Mouse (Mus musculus): ENCODE results near the gene Rassf8.

The Rassf8 gene

GRCm38 (mm10) chr6:145863065-145863971 is 116.8 kb downstream of the Rassf8 start:
- peak; percentile 87 for DNase-seq

DNA sequence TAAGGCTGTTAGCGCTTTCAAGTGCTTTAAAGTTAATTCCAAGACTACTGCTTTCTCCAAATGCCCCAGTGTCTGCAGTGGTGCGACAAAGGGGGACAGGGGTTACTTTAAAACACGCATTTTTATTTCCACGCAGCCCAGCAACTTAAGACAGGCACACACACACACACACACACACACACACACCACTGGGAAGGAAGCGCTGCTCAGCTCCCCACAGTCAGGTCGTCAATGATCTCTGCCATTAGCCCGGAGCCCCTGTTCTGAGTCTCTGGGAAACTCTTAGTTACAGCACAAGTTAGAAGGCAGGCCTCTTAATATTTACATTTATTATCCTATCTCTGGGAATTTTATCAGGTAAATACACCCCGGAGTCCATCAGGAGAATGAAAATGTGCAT is 117.6 kb downstream of the Rassf8 start:
- DNase-seq = no peak

- no peak for DNase-seq
These were observed 118.8 kb downstream of the Rassf8 start, which contains the start of gene Bhlhe41 for GRCm38 (mm10) chr6:145865289-145865885. Gene Bhlhe41 (minus strand): TSS chr6:145865558.

DNA sequence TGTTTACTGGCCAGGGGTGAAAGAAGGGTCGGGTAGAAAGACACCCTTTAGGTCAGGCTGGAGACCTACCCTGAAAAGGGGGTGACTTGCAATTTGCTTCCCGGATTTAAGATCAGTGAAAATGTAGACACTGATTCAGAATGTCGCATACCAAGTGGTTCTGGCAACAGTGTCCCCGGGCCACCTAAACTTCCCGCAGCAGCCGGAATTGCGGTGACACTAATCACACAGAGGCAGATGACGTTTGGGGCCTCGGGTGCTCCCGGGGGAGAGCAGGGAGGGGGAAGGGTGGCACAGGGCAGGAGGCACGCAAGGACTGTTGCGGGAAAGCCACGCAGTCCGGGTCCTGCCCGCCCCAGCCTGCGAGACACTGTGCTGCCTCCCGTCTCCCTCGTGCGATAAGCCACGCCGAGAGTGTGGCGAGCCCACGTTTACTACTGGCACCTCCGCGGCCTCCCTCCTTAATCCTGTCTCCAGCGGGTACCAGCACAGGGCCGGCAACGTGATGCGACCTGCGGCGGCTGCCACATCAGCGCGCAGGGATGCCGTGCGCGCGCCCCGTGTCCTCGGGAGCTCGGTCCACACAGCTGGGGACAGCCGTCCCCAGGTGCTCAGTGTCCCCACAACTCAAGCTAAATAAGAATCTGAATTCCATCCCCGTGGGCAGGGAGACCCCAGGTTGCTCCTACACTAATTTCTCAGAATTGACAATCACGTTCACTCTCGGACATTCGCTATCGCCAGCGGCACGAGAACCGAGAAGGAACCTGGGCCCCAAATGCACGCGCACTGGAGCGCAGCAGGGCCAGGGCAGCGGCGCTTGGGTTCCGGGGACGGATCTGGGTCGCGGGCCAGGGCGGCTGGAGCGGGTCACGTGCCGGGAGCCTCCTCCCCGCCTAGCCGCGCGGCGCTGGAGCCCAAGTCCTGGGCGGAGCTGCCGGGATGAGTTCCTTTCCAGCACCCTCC is 119.6 kb downstream of the Rassf8 start:
- peak; percentile 89 for DNase-seq

DNA sequence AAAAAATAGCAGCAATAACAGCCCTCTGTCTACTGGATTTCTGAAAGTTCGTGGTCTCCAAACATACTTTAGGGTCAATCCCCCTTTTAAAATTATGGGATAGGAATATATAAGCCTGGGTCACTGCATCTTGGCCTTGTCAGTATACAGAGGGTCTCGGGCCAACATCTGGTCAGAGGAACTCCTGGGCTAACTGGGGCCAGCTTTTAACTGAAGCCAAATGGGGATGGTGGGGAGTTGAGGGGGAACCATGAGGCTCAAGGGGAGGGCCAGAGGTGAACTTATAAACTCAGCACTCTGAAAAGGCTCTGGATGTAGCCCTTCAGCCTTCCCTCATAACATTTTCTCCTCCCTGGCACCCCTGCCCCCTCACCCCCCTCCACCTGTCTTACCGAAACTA is 120.6 kb downstream of the Rassf8 start:
- no peak for DNase-seq

Measured in cerebellum, adult 9-10 months (tissue).